In the genomic region with DNA sequence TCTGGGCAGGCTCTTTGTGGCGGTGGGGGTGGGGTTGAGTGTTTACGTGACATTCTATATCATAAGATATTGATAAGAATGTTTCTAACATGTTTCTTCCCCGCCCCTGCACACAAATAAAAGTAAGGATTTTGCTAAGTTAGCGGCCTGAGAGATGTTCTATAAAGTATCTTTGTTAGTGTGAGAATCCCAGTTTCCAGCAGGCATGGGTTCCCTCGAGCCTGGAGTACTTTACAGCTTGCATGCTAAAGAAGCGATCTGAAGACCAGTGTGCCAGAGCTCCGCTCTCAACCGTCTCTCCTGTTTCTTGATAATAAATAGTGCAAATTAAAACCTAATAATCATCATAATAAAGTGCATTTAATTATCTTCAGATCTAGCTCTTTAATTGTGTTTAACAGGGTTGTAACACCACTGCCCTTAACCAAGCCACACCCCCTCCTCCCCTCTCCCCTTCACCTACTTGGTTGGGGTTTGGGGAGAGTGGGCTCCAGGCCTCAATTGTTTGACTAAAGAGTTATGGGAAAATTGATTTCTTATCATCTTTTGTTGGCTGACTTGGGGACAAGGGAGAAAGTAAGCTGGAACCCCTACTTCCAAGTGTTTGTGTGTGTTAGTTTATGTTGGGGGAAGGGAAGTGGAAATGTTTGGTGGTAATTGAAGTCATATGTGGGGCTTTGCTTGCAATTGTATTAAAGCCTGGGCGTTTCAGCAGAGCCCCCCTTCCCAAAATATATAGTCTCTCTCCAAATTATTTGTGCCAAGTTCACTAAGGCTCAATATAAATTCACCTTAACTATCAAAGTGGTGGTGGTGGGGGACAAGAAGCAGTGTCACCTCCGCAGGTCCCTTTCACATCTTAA, we compare ENCODE assay signal across 11 mouse cellular contexts. TPM values are rescaled to one million over a fixed set of nuclear protein-coding genes. Genes with fewer than 3 reads are reported as not detected.
DNase-seq lines count a peak whose midpoint lies in the region; ATAC-seq and TF ChIP-seq lines count a peak whose summit lies in the region.
"Had no signal": no experiment of that assay in that cellular context is flagged by ENCODE, and none has a peak within 500 bp of the region (broad histone marks: within the 10 kb centered on the region; RNA-seq: fewer than 3 reads in every experiment).

No protein-coding gene starts in this region.

- H3K4me1 ChIP-seq in heart, embryonic 16.5 days (ENCODE audit: control insufficient read depth, insufficient read depth, low read length), result peaks cover 29% of the 10 kb centered on the region
- peaks cover 41% of the 10 kb centered on the region for H3K4me1 ChIP-seq in embryonic facial prominence, embryonic 15.5 days
- peaks cover 3% of the 10 kb centered on the region; the same call in 1 of the 2 replicates for H3K4me1 ChIP-seq in hindbrain, postnatal 0 days (ENCODE audit: insufficient read depth, low read length)

- peak overlapping the region; percentile 80 for H3K9ac ChIP-seq in heart, embryonic 16.5 days (ENCODE audit: low read length)
- peak overlapping the region; percentile 23 for H3K9ac ChIP-seq in embryonic facial prominence, embryonic 15.5 days
- H3K9ac ChIP-seq in hindbrain, postnatal 0 days (replicated peaks; ENCODE audit: low read length), result no peak overlapping the region; the same call in 1 of the 2 replicates
- H3K9ac ChIP-seq: liver, embryonic 13.5 days had no signal

- H3K36me3 ChIP-seq in heart, embryonic 16.5 days (ENCODE audit: control insufficient read depth, insufficient read depth), result no peaks in the 10 kb centered on the region
- no peaks in the 10 kb centered on the region for H3K36me3 ChIP-seq in embryonic facial prominence, embryonic 15.5 days
- H3K36me3 ChIP-seq in hindbrain, postnatal 0 days (ENCODE audit: insufficient read depth, low read length), result no peaks in the 10 kb centered on the region
- no peaks in the 10 kb centered on the region for H3K36me3 ChIP-seq in myocyte (ENCODE audit: control insufficient read depth, insufficient read depth)
- H3K36me3 ChIP-seq: liver, embryonic 13.5 days had no signal

- H3K27me3 ChIP-seq in heart, embryonic 16.5 days (ENCODE audit: control insufficient read depth, insufficient read depth, low read length), result no peaks in the 10 kb centered on the region
- H3K27me3 ChIP-seq in embryonic facial prominence, embryonic 15.5 days, result no peaks in the 10 kb centered on the region
- no peaks in the 10 kb centered on the region for H3K27me3 ChIP-seq in hindbrain, postnatal 0 days (ENCODE audit: insufficient read depth, low read length)
- H3K27me3 ChIP-seq in myocyte (ENCODE audit: control insufficient read depth, insufficient read depth, insufficient read length), result no peaks in the 10 kb centered on the region

- ATAC-seq in heart, embryonic 16.5 days (replicated peaks; ENCODE audit: extremely low read depth, insufficient read depth, low FRiP score), result no peak
- ATAC-seq in embryonic facial prominence, embryonic 15.5 days (ENCODE audit: insufficient number of reproducible peaks, low FRiP score, low TSS enrichment, low read depth), result no peak
- no peak for ATAC-seq in hindbrain, postnatal 0 days

- H3K79me2 ChIP-seq in myocyte (ENCODE audit: control insufficient read depth, insufficient read depth), result peaks cover 29% of the 10 kb centered on the region

- no peak for DNase-seq in heart, adult 18-20 months
- no peak for DNase-seq in hindbrain, postnatal 0 days (ENCODE audit: low spot score)
- DNase-seq in layer of hippocampus, adult 9-11 months, result no peak
- no peak for DNase-seq in frontal cortex, postnatal 10 days (ENCODE audit: low spot score in 2 of 2)
- no peak for DNase-seq in frontal cortex, adult 2 months (ENCODE audit: extremely low spot score in 1 of 2, low spot score in 1 of 2)
- DNase-seq: liver, embryonic 13.5 days had no signal

- TF ChIP-seq POLR2A in myocyte (IDR thresholded peaks at IDR 0.05; ENCODE audit: insufficient read length, low read depth), result no peak

- 25% methylated on average over 10 of the region's 10 CpGs for WGBS in heart, embryonic 16.5 days
- WGBS in embryonic facial prominence, embryonic 15.5 days, result 8% methylated on average over 10 of the region's 10 CpGs
- WGBS in hindbrain, postnatal 0 days, result 28% methylated on average over 10 of the region's 10 CpGs

- no peak for TF ChIP-seq CTCF in hindbrain, postnatal 0 days (IDR thresholded peaks at IDR 0.05; ENCODE audit: low read depth)

- no peaks in the 10 kb centered on the region for H3K9me3 ChIP-seq in heart, embryonic 16.5 days (replicated peaks; ENCODE audit: control insufficient read depth, low read length)
- H3K9me3 ChIP-seq in embryonic facial prominence, embryonic 15.5 days (replicated peaks), result no peaks in the 10 kb centered on the region
- no peaks in the 10 kb centered on the region for H3K9me3 ChIP-seq in hindbrain, postnatal 0 days (ENCODE audit: low read length)
- H3K9me3 ChIP-seq: liver, embryonic 13.5 days had no signal

- H3K27ac ChIP-seq in heart, embryonic 16.5 days (ENCODE audit: low read length), result peak overlapping the region; percentile 94
- peak overlapping the region; percentile 99 for H3K27ac ChIP-seq in embryonic facial prominence, embryonic 15.5 days (replicated peaks)
- H3K27ac ChIP-seq in hindbrain, postnatal 0 days, result no peak overlapping the region
- H3K27ac ChIP-seq: liver, embryonic 13.5 days had no signal

- H3K4me3 ChIP-seq in heart, embryonic 16.5 days (ENCODE audit: low read length), result peak overlapping the region; percentile 62
- peak overlapping the region; percentile 87 for H3K4me3 ChIP-seq in embryonic facial prominence, embryonic 15.5 days (replicated peaks)
- H3K4me3 ChIP-seq in hindbrain, postnatal 0 days (ENCODE audit: low read length), result peak overlapping the region; percentile 78
- peak overlapping the region; percentile 38 for H3K4me3 ChIP-seq in myocyte

- peak overlapping the region; percentile 78 for H3K4me2 ChIP-seq in heart, embryonic 16.5 days (ENCODE audit: low read depth, low read length)
- H3K4me2 ChIP-seq in embryonic facial prominence, embryonic 15.5 days (replicated peaks), result peak overlapping the region; percentile 72
- peak overlapping the region; percentile 77 for H3K4me2 ChIP-seq in hindbrain, postnatal 0 days (ENCODE audit: low read depth, low read length)
- H3K4me2 ChIP-seq in myocyte (ENCODE audit: low read depth), result peak overlapping the region; percentile 57

- no peak overlapping the region for H3ac ChIP-seq in myocyte (ENCODE audit: control insufficient read depth, insufficient read length)

TF ChIP-seq in myocyte, 11 proteins besides CTCF, POLR2A, EP300 and RAD21 (continues in another document):
- TF ChIP-seq TCF12 (IDR thresholded peaks at IDR 0.05; ENCODE audit: insufficient read depth, poor library complexity, severe bottlenecking), result no peak
- TF ChIP-seq TCF3 (IDR thresholded peaks at IDR 0.05; ENCODE audit: insufficient read length, low read depth), result no peak
- TF ChIP-seq SRF (IDR thresholded peaks at IDR 0.05; ENCODE audit: control insufficient read depth, insufficient read length, low read depth), result no peak
- no peak for TF ChIP-seq POLR2AphosphoS2 (IDR thresholded peaks at IDR 0.05; ENCODE audit: insufficient read length, low read depth)
- TF ChIP-seq MAX (IDR thresholded peaks at IDR 0.05; ENCODE audit: low read depth), result no peak
- no peak for TF ChIP-seq REST (IDR thresholded peaks at IDR 0.05; ENCODE audit: insufficient read depth, insufficient read length)
- TF ChIP-seq E2F4 (IDR thresholded peaks at IDR 0.05; ENCODE audit: insufficient read depth), result no peak
- TF ChIP-seq MYOD1 (IDR thresholded peaks at IDR 0.05; ENCODE audit: control insufficient read depth in 1 of 3, insufficient read length in 2 of 3, low read depth in 2 of 3), result no peak
- no peak for TF ChIP-seq USF1 (IDR thresholded peaks at IDR 0.05; ENCODE audit: low read depth)
- TF ChIP-seq CEBPB (IDR thresholded peaks at IDR 0.05; ENCODE audit: insufficient read depth, poor library complexity, severe bottlenecking), result no peak

RNA-seq across cellular contexts. Expression of a gene that starts 3.7 kb away (rescaled TPM):
- 12.4 and 15.6 TPM in 2 replicates for polyA plus RNA-seq in heart, embryonic 16.5 days (2015; fragmentation: Nextera tagmentation; extraction: Ambion mirVana)
- total RNA-seq in heart, adult 18-20 months (2021), result 1 to 10 TPM; 2.0 to 2.2 TPM
- 45.8 and 47.6 TPM in 2 replicates for polyA plus RNA-seq in embryonic facial prominence, embryonic 15.5 days (2015; fragmentation: Nextera tagmentation; extraction: Ambion mirVana)
- total RNA-seq in hindbrain, postnatal 0 days (2014; rRNA removed), result 31.7 and 34.5 TPM in 2 replicates
- 6.0 and 6.5 TPM in 2 replicates for polyA plus RNA-seq in hindbrain, postnatal 0 days (2015; fragmentation: Nextera tagmentation; extraction: Ambion mirVana)
- 66.9 TPM for polyA plus RNA-seq in myocyte (2012; fragmentation: generic; extraction: Trizol)
- 12.1 and 13.3 TPM in 2 replicates for polyA plus RNA-seq in frontal cortex, adult 2 months (2012; rRNA removed)
- total RNA-seq: common myeloid progenitor, adult 5-6 weeks had no signal

RNA-seq across cellular contexts. Expression of a gene that starts 28.7 kb away (rescaled TPM):
- 9.5 and 13.6 TPM in 2 replicates for polyA plus RNA-seq in heart, embryonic 16.5 days (2015; fragmentation: Nextera tagmentation; extraction: Ambion mirVana)
- 1 to 10 TPM; 1.1 to 1.2 TPM for total RNA-seq in heart, adult 18-20 months (2021)
- polyA plus RNA-seq in embryonic facial prominence, embryonic 15.5 days (2015; fragmentation: Nextera tagmentation; extraction: Ambion mirVana), result 11.1 and 12.0 TPM in 2 replicates
- 2.0 TPM in 1 of 2 replicates, not detected in the other for total RNA-seq in hindbrain, postnatal 0 days (2014; rRNA removed)
- polyA plus RNA-seq in hindbrain, postnatal 0 days (2015; fragmentation: Nextera tagmentation; extraction: Ambion mirVana), result 5.2 TPM in 2 replicates
- polyA plus RNA-seq in myocyte (2012; fragmentation: generic; extraction: Trizol), result 1.9 TPM
- polyA plus RNA-seq in frontal cortex, adult 2 months (2012; rRNA removed), result 6.2 and 6.6 TPM in 2 replicates
- total RNA-seq: adrenal gland, adult 18-20 months; common myeloid progenitor, adult 5-6 weeks had no signal

RNA-seq across cellular contexts. Expression of a gene that starts 51.7 kb away (rescaled TPM):
- polyA plus RNA-seq in heart, embryonic 16.5 days (2015; fragmentation: Nextera tagmentation; extraction: Ambion mirVana), result 33.9 and 39.2 TPM in 2 replicates
- total RNA-seq in heart, adult 18-20 months (2021), result 10 to 100 TPM; 17.3 to 18.6 TPM
- 56.2 and 59.1 TPM in 2 replicates for polyA plus RNA-seq in embryonic facial prominence, embryonic 15.5 days (2015; fragmentation: Nextera tagmentation; extraction: Ambion mirVana)
- total RNA-seq in hindbrain, postnatal 0 days (2014; rRNA removed), result 21.0 and 21.3 TPM in 2 replicates
- polyA plus RNA-seq in hindbrain, postnatal 0 days (2015; fragmentation: Nextera tagmentation; extraction: Ambion mirVana), result 48.9 and 50.6 TPM in 2 replicates
- polyA plus RNA-seq in myocyte (2012; fragmentation: generic; extraction: Trizol), result 9.0 TPM
- polyA plus RNA-seq in frontal cortex, adult 2 months (2012; rRNA removed), result 56.2 and 61.7 TPM in 2 replicates

RNA-seq across cellular contexts. Expression of a gene that starts 55.6 kb away (rescaled TPM):
- polyA plus RNA-seq in heart, embryonic 16.5 days (2015; fragmentation: Nextera tagmentation; extraction: Ambion mirVana), result 0.28 and 0.40 TPM in 2 replicates
- total RNA-seq in heart, adult 18-20 months (2021), result not detected
- 0.58 and 0.80 TPM in 2 replicates for polyA plus RNA-seq in embryonic facial prominence, embryonic 15.5 days (2015; fragmentation: Nextera tagmentation; extraction: Ambion mirVana)
- 0.65 TPM in 1 of 2 replicates, not detected in the other for total RNA-seq in hindbrain, postnatal 0 days (2014; rRNA removed)
- polyA plus RNA-seq in hindbrain, postnatal 0 days (2015; fragmentation: Nextera tagmentation; extraction: Ambion mirVana), result 0.24 and 0.32 TPM in 2 replicates
- polyA plus RNA-seq in myocyte (2012; fragmentation: generic; extraction: Trizol), result 0.01 TPM
- polyA plus RNA-seq in frontal cortex, adult 2 months (2012; rRNA removed), result 0.02 TPM in 1 of 2 replicates, not detected in the other
- total RNA-seq: adrenal gland, adult 18-20 months; common myeloid progenitor, adult 5-6 weeks had no signal
